In the genomic region with DNA sequence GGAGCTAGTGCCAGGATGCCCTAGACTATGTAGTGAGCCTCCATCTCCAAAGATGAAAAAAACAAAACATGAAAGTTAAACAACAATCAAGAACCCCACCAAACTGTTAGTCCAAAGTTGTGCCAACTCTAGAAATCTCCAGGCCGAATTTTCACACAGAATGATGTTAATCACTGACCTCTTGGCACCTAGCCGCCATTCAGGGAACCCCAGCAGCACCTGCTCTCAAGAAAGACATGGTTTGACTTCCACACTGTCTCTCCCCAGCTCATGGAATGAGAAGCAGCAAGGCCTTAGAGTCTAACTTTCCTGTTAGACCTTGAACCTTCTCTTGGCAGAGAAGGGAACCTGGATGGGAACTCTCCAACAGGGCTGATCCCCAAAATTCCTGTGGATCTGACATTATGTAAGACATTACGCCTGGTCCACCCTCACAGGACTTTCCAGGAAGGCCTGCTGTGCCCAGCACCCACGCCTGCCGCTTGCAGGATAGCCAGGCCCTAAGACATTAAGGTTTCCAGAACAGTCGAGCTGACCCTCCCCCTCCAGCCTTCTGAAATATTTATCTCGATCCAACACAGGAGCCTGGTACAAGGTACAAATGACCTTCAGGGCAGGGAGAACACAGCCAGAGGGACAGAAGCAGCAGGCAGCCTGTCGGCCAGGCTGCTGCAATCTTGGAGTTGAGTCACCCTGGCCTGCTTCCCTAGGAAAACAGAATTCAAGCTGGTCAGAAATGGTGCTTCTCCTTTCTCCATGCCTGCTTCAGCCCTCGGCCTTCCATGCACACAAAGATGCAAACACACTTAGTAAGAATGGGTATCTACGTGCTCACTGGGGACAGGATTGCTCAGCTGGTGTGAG, we compare ENCODE assay signal across 9 mouse cellular contexts. TPM values are rescaled to one million over a fixed set of nuclear protein-coding genes. Genes with fewer than 3 reads are reported as not detected.
DNase-seq lines count a peak whose midpoint lies in the region; ATAC-seq lines count a peak whose summit lies in the region.
"Had no signal": no experiment of that assay in that cellular context is flagged by ENCODE, and none has a peak within 500 bp of the region (broad histone marks: within the 10 kb centered on the region; RNA-seq: fewer than 3 reads in every experiment).

No protein-coding gene starts in this region.

- WGBS in heart, embryonic 16.5 days, result 46% methylated on average over 10 of the region's 10 CpGs
- WGBS in limb, embryonic 12.5 days, result 62% methylated on average over 10 of the region's 10 CpGs

- H3K27ac ChIP-seq in brown adipose tissue, adult 24 weeks (replicated peaks; ENCODE audit: low read depth, low read length), result peak overlapping the region; percentile 48
- H3K27ac ChIP-seq in heart, embryonic 16.5 days (ENCODE audit: low read length), result peak overlapping the region; percentile 83
- H3K27ac ChIP-seq in limb, embryonic 12.5 days, result 0 out of 2 replicates have a peak overlapping the region, but pooled peaks have one; percentile 31

- peak; percentile 56 for DNase-seq in gastrocnemius, postnatal 25 days
- DNase-seq in gastrocnemius, postnatal 4 days (ENCODE audit: low spot score in 2 of 2), result no peak
- DNase-seq in thymus, postnatal 0 days (ENCODE audit: low spot score), result no peak
- DNase-seq in frontal cortex, adult 2 months (ENCODE audit: extremely low spot score in 1 of 2, low spot score in 1 of 2), result no peak
- DNase-seq in urinary bladder, postnatal 25 days (ENCODE audit: low spot score), result no peak

- no peak overlapping the region for H3K4me3 ChIP-seq in brown adipose tissue, adult 24 weeks (ENCODE audit: insufficient read depth, low read depth, low read length)
- no peak overlapping the region for H3K4me3 ChIP-seq in heart, embryonic 16.5 days (ENCODE audit: low read length)
- no peak overlapping the region for H3K4me3 ChIP-seq in limb, embryonic 12.5 days (replicated peaks)

- H3K27me3 ChIP-seq in heart, embryonic 16.5 days (ENCODE audit: control insufficient read depth, insufficient read depth, low read length), result no peaks in the 10 kb centered on the region
- no peaks in the 10 kb centered on the region for H3K27me3 ChIP-seq in limb, embryonic 12.5 days
- H3K27me3 ChIP-seq: CH12.LX had no signal

- no peaks in the 10 kb centered on the region for H3K36me3 ChIP-seq in heart, embryonic 16.5 days (ENCODE audit: control insufficient read depth, insufficient read depth)
- no peaks in the 10 kb centered on the region for H3K36me3 ChIP-seq in limb, embryonic 12.5 days

- H3K4me1 ChIP-seq in brown adipose tissue, adult 24 weeks (ENCODE audit: control insufficient read depth, insufficient read depth, insufficient read length, low read length), result no peaks in the 10 kb centered on the region; the same call in 1 of the 2 replicates
- H3K4me1 ChIP-seq in heart, embryonic 16.5 days (ENCODE audit: control insufficient read depth, insufficient read depth, low read length), result peaks cover 9% of the 10 kb centered on the region
- no peaks in the 10 kb centered on the region for H3K4me1 ChIP-seq in limb, embryonic 12.5 days (replicated peaks)

- 0 out of 2 replicates have a peak, but pooled peaks have one; percentile 54 for ATAC-seq in heart, embryonic 16.5 days (replicated peaks; ENCODE audit: extremely low read depth, insufficient read depth, low FRiP score)
- no peak for ATAC-seq in limb, embryonic 12.5 days (ENCODE audit: insufficient number of reproducible peaks, insufficient read depth, low FRiP score, low TSS enrichment, low read depth)

- H3K9ac ChIP-seq in heart, embryonic 16.5 days (ENCODE audit: low read length), result peak overlapping the region; percentile 48; the same call in 1 of the 2 replicates
- H3K9ac ChIP-seq in limb, embryonic 12.5 days (replicated peaks), result no peak overlapping the region

- H3K9me3 ChIP-seq in heart, embryonic 16.5 days (replicated peaks; ENCODE audit: control insufficient read depth, low read length), result no peaks in the 10 kb centered on the region
- no peaks in the 10 kb centered on the region for H3K9me3 ChIP-seq in limb, embryonic 12.5 days

- no peak overlapping the region for H3K4me2 ChIP-seq in heart, embryonic 16.5 days (ENCODE audit: low read depth, low read length)
- no peak overlapping the region for H3K4me2 ChIP-seq in limb, embryonic 12.5 days

RNA-seq across cellular contexts. Expression of a gene that starts 12.3 kb away (rescaled TPM):
- total RNA-seq in gastrocnemius, postnatal 25 days (2021), result 10 to 100 TPM in 1 of 2 experiments, 1 to 10 TPM in 1; 9.1 to 10.3 TPM
- 10 to 100 TPM; 18.4 to 19.5 TPM for total RNA-seq in gastrocnemius, postnatal 4 days (2021)
- polyA plus RNA-seq in brown adipose tissue, adult 24 weeks (2012; ENCODE audit: insufficient read depth, insufficient read length, missing spikeins), result 12.4 and 12.7 TPM in 2 replicates
- 3.3 and 4.3 TPM in 2 replicates for polyA plus RNA-seq in heart, embryonic 16.5 days (2015; fragmentation: Nextera tagmentation; extraction: Ambion mirVana)
- polyA plus RNA-seq in limb, embryonic 12.5 days (2016; fragmentation: Nextera tagmentation; extraction: Ambion mirVana), result 4.2 and 4.9 TPM in 2 replicates
- 17.1 and 18.1 TPM in 2 replicates for polyA plus RNA-seq in thymus, postnatal 0 days (2015; fragmentation: Nextera tagmentation; extraction: Ambion mirVana)
- 30.9 and 33.7 TPM in 2 replicates for polyA plus RNA-seq in frontal cortex, adult 2 months (2012; rRNA removed)

RNA-seq across cellular contexts. Expression of a gene that starts 49.6 kb away (rescaled TPM):
- total RNA-seq in gastrocnemius, postnatal 25 days (2021), result 10 to 100 TPM; 68.2 to 84.8 TPM
- total RNA-seq in gastrocnemius, postnatal 4 days (2021), result 10 to 100 TPM; 56.3 to 63.4 TPM
- polyA plus RNA-seq in brown adipose tissue, adult 24 weeks (2012; ENCODE audit: insufficient read depth, insufficient read length, missing spikeins), result 370 and 390 TPM in 2 replicates
- 29.8 and 37.5 TPM in 2 replicates for polyA plus RNA-seq in heart, embryonic 16.5 days (2015; fragmentation: Nextera tagmentation; extraction: Ambion mirVana)
- polyA plus RNA-seq in limb, embryonic 12.5 days (2016; fragmentation: Nextera tagmentation; extraction: Ambion mirVana), result 26.6 and 27.9 TPM in 2 replicates
- polyA plus RNA-seq in thymus, postnatal 0 days (2015; fragmentation: Nextera tagmentation; extraction: Ambion mirVana), result 44.5 and 51.4 TPM in 2 replicates
- polyA plus RNA-seq in frontal cortex, adult 2 months (2012; rRNA removed), result 32.5 and 36.8 TPM in 2 replicates

Comparison
In these comparisons a context has a peak if more than half of its experiments do, and no peak if none do; other contexts are left out.
1. H3K27ac ChIP-seq: peak in every context shown above with its lines; median percentile 83 in heart, embryonic 16.5 days; 48 in brown adipose tissue, adult 24 weeks; 31 in limb, embryonic 12.5 days.